Mouse (Mus musculus) liver, adult 2 months (tissue): ENCODE results near the gene Bglap2. TPM values are rescaled to one million over a fixed set of nuclear protein-coding genes. Genes with fewer than 3 reads are reported as not detected.
A peak's percentile ranks its signal among the peaks of the same experiment; 100 is the strongest.

Experiments used
- DNase-seq: peaks from one replicate; pipeline ENCODE4 v3.0.0-alpha.2; 2011; ENCODE audit warnings: low read depth, low spot score; ENCODE audit errors: extremely low read depth
- H3K27ac ChIP-seq: fragments of 200-500 bp; replicated peaks from 2 replicates; pipeline ENCODE4 v1.5.1; 2012; ENCODE audit warnings: low read depth, mild to moderate bottlenecking, control low read depth, inconsistent platforms, low read length; ENCODE audit not compliant: insufficient read depth
- H3K27me3 ChIP-seq: fragments of 200-500 bp; 2 replicates; pipeline ENCODE4 v1.6.1; 2012; ENCODE audit warnings: mild to moderate bottlenecking, moderate library complexity, low read length, inconsistent platforms; ENCODE audit not compliant: control insufficient read depth, insufficient read depth
- H3K36me3 ChIP-seq: fragments of 200-500 bp; 2 replicates; pipeline ENCODE4 v1.6.1; 2012; ENCODE audit warnings: low read length, inconsistent platforms; ENCODE audit not compliant: control insufficient read depth, insufficient read depth
- H3K4me1 ChIP-seq: fragments of 200-500 bp; 2 replicates; pipeline ENCODE4 v1.6.1; 2011; ENCODE audit warnings: low read length; ENCODE audit not compliant: control insufficient read depth, insufficient read depth
- H3K4me3 ChIP-seq: fragments of 200-500 bp; 2 replicates; pipeline ENCODE4 v1.5.1; 2011; ENCODE audit warnings: low read depth, mild to moderate bottlenecking, control low read depth, low read length, moderate library complexity; ENCODE audit not compliant: insufficient read depth
- H3K79me2 ChIP-seq: fragments of 200-500 bp; 2 replicates; pipeline ENCODE4 v1.6.1; 2012; ENCODE audit warnings: inconsistent platforms, mild to moderate bottlenecking, low read length, moderate library complexity; ENCODE audit not compliant: control insufficient read depth, insufficient read depth
- H3K9ac ChIP-seq: fragments of 200-500 bp; 2 replicates; pipeline ENCODE4 v1.6.1; 2012; ENCODE audit warnings: low read depth, mild to moderate bottlenecking, control low read depth, inconsistent platforms, low read length
- CTCF ChIP-seq: fragments of 200-500 bp; IDR thresholded peaks from 2 replicates; pipeline ENCODE4 v1.5.1; 2011; ENCODE audit warnings: low read depth, low read length, control low read depth
- POLR2A ChIP-seq: fragments of 200-500 bp; IDR thresholded peaks from 2 replicates; pipeline ENCODE4 v1.6.1; 2011; ENCODE audit warnings: low read length, control low read depth; ENCODE audit not compliant: insufficient read depth; ENCODE audit errors: extremely low read depth
- WGBS: fragments of 180-500 bp; shearing (Covaris S2); methylation state at CpG from one replicate; pipeline ENCODE4 v1.1.7; 2018; 5-methylcytosine and 5-hydroxymethylcytosine counted together
- polyA plus RNA-seq: library from polyadenylated mRNA; depleted of rRNA; stranded (reverse); fragments of >200 nt; gene quantifications from 2 replicates; pipeline ENCODE4 v1.2.3, GENCODE M21; 2012
- total RNA-seq: library from RNA; depleted of rRNA; stranded (reverse); fragments of >200 nt; gene quantifications from 2 replicates; pipeline ENCODE4 v1.2.3, GENCODE M21; 2014

The Bglap2 gene
- total and polyA plus RNA-seq, 2 experiments: not detected

GRCm38 (mm10) chr3:88359989-88360388 lies 18.5 kb downstream of the Bglap2 start:
- Histone ChIP-seq H3K4me3 (no peak overlapping the region), H3K79me2 (no peaks in the 10 kb centered on the region), H3K27ac (no peak overlapping the region), H3K27me3 (no peaks in the 10 kb centered on the region), H3K9ac (no peak overlapping the region), H3K4me1 (no peaks in the 10 kb centered on the region), H3K36me3 (peaks cover 35% of the 10 kb centered on the region)
- DNase-seq: no peak
- WGBS: 87% methylated on average over 3 of the region's 3 CpGs
- TF ChIP-seq POLR2A: no peak
- TF ChIP-seq CTCF: no peak

GRCm38 (mm10) chr3:88359584-88359983 lies 18.9 kb downstream of the Bglap2 start:
- no peaks in the 10 kb centered on the region for H3K27me3 ChIP-seq
- H3K4me1 ChIP-seq: no peaks in the 10 kb centered on the region
- H3K9ac ChIP-seq: no peak overlapping the region
- no peak for DNase-seq
- TF ChIP-seq CTCF: no peak
- no peak for TF ChIP-seq POLR2A
- no peaks in the 10 kb centered on the region for H3K79me2 ChIP-seq
- H3K36me3 ChIP-seq: peaks cover 37% of the 10 kb centered on the region
- WGBS: 94% methylated on average over 5 of the region's 5 CpGs
- no peak overlapping the region for H3K4me3 ChIP-seq
- H3K27ac ChIP-seq: no peak overlapping the region

GRCm38 (mm10) chr3:88354396-88355165 lies 23.9 kb downstream of the Bglap2 start:
- H3K36me3 ChIP-seq: peaks cover 60% of the 10 kb centered on the region
- no peaks in the 10 kb centered on the region for H3K79me2 ChIP-seq
- no peak for DNase-seq
- 83% methylated on average over 8 of the region's 8 CpGs for WGBS
- no peak overlapping the region for H3K9ac ChIP-seq
- no peaks in the 10 kb centered on the region for H3K4me1 ChIP-seq
- TF ChIP-seq POLR2A: no peak
- TF ChIP-seq CTCF: no peak
- no peaks in the 10 kb centered on the region for H3K27me3 ChIP-seq
- H3K4me3 ChIP-seq: no peak overlapping the region
- no peak overlapping the region for H3K27ac ChIP-seq

- no peak overlapping the region for H3K9ac ChIP-seq
Measured at GRCm38 (mm10) chr3:88352907-88353306, 25.6 kb downstream of the Bglap2 start.

GRCm38 (mm10) chr3:88350732-88351131 lies 27.8 kb downstream of the Bglap2 start:
- H3K9ac ChIP-seq: no peak overlapping the region
- 91% methylated on average over 13 of the region's 13 CpGs for WGBS
- no peak overlapping the region for H3K27ac ChIP-seq
- peaks cover 74% of the 10 kb centered on the region for H3K36me3 ChIP-seq
- H3K4me1 ChIP-seq: no peaks in the 10 kb centered on the region
- H3K27me3 ChIP-seq: no peaks in the 10 kb centered on the region
- H3K4me3 ChIP-seq: no peak overlapping the region
- TF ChIP-seq CTCF (no peak), POLR2A (no peak)
- H3K79me2 ChIP-seq: no peaks in the 10 kb centered on the region
- DNase-seq: no peak

More at GRCm38 (mm10) chr3:88352907-88353306, 25.6 kb downstream of the Bglap2 start:
- Histone ChIP-seq H3K27me3 (no peaks in the 10 kb centered on the region), H3K36me3 (peaks cover 67% of the 10 kb centered on the region), H3K79me2 (no peaks in the 10 kb centered on the region), H3K4me3 (no peak overlapping the region), H3K27ac (no peak overlapping the region), H3K4me1 (no peaks in the 10 kb centered on the region)
- 72% methylated on average over 9 of the region's 9 CpGs for WGBS
- TF ChIP-seq CTCF (no peak), POLR2A (no peak)
- no peak for DNase-seq

- peaks cover 14% of the 10 kb centered on the region for H3K4me1 ChIP-seq
- TF ChIP-seq POLR2A (no peak), CTCF (no peak)
- peaks cover 7% of the 10 kb centered on the region; the same call in 1 of the 2 replicates for H3K79me2 ChIP-seq
- H3K4me3 ChIP-seq: no peak overlapping the region
- H3K27ac ChIP-seq: no peak overlapping the region
- DNase-seq: peak; percentile 80
- no peak overlapping the region for H3K9ac ChIP-seq
- WGBS: 19% methylated on average over 3 of the region's 3 CpGs
- H3K36me3 ChIP-seq: peaks cover 24% of the 10 kb centered on the region
- H3K27me3 ChIP-seq: no peaks in the 10 kb centered on the region
Measured at GRCm38 (mm10) chr3:88339006-88339405, 39.5 kb downstream of the Bglap2 start.
